Mouse (Mus musculus) gastrocnemius, postnatal 25 days (tissue): ENCODE measurements around the gene Csrp2. TPM values are rescaled to one million over a fixed set of nuclear protein-coding genes. Genes with fewer than 3 reads are reported as not detected.

Experiments
- DNase-seq: peaks from one replicate; pipeline ENCODE4 v3.0.0; 2022
- total RNA-seq, 2 experiments: library from RNA; stranded (reverse); gene quantifications; 1 replicate in 1 of 2; 2 replicates in 1 of 2; pipeline ENCODE4 v1.2.3; 2021

Gene Csrp2
- total RNA-seq, 2 experiments from 2014 or later = 8.8 to 15.2 TPM

GRCm38 (mm10) chr10:110971483-110971882 is 51.9 kb downstream of the Csrp2 start:
- DNase-seq = no peak

- no peak for DNase-seq
Measured at GRCm38 (mm10) chr10:110971998-110972397, 52.4 kb downstream of the Csrp2 start.

- DNase-seq = no peak
Measured at GRCm38 (mm10) chr10:110974463-110974862, 54.9 kb downstream of the Csrp2 start.

GRCm38 (mm10) chr10:110974885-110975284 is 55.3 kb downstream of the Csrp2 start:
- no peak for DNase-seq

- no peak for DNase-seq
Measured at GRCm38 (mm10) chr10:110976046-110976445, 56.5 kb downstream of the Csrp2 start.

- no peak for DNase-seq
Measured at GRCm38 (mm10) chr10:110977379-110977778, 57.8 kb downstream of the Csrp2 start.

- no peak for DNase-seq
Measured at GRCm38 (mm10) chr10:110979431-110979830, 59.8 kb downstream of the Csrp2 start.

GRCm38 (mm10) chr10:110980441-110980840 is 60.9 kb downstream of the Csrp2 start:
- no peak for DNase-seq

- no peak for DNase-seq
Measured at GRCm38 (mm10) chr10:110982771-110983170, 63.2 kb downstream of the Csrp2 start.

GRCm38 (mm10) chr10:110986682-110987081 is 67.1 kb downstream of the Csrp2 start:
- no peak for DNase-seq

Other genes starting within 250 kb of the Csrp2 start
- 1 to 10 TPM in 1 of 2 experiments, under 1 TPM in 1; 0.56 to 1.2 TPM for gene E2f7, start 174.3 kb upstream of the Csrp2 start, total RNA-seq
- 10 to 100 TPM; 18.3 to 18.8 TPM for gene Zdhhc17, start 90.4 kb downstream of the Csrp2 start, total RNA-seq
- gene Osbpl8, start 245.0 kb downstream of the Csrp2 start, total RNA-seq = 10 to 100 TPM; 13.6 to 14.5 TPM